Mouse (Mus musculus) v-Abl transformed pro-B cells (cell line): ENCODE measurements at regions not wholly inside any gene's neighbourhood (a gene's known extent, or its start where the extent isn't known, plus 50 kb on each side); places are given as distances from the start of the nearest gene placed in this dataset.

Source experiments
- in situ Hi-C, 2 experiments: fragments of 400-800 bp; cut with MboI; formaldehyde crosslinking; loops; one replicate each; pipeline ENCODE4 v1.15.1; 2025; ENCODE audit not compliant: unreplicated experiment in 2 of 2

- in situ Hi-C loops: no loop called here
Observed at GRCm38 (mm10) chr12:90469754-90470153, 268.5 kb downstream of the Dio2 start.

GRCm38 (mm10) chr12:90460121-90460520 is 278.1 kb downstream of the Dio2 start:
- in situ Hi-C loops: no loop called here

DNA sequence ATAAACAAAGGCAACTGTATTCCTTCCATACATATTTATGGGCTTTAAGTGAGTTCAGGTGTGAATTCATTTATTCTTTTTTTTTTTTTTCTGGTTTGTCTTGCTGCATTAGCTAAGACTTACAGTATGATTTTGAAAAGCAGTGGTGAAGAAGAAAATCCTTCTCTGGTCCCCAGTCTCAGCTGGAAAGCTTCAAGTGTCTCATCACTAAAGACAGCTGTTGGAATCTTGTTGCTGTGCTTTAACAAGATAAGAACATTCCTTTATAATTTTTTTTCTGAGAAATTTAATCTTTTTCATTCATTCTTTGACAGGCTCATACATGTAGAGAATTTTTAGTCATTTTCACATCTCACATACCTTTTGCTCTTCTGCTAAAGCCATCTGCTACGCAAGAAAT is 297.6 kb downstream of the Dio2 start:
- in situ Hi-C loops: no loop called here

- in situ Hi-C loops: no loop called here
Observed at GRCm38 (mm10) chr12:90425276-90426063, 312.8 kb downstream of the Dio2 start.

DNA sequence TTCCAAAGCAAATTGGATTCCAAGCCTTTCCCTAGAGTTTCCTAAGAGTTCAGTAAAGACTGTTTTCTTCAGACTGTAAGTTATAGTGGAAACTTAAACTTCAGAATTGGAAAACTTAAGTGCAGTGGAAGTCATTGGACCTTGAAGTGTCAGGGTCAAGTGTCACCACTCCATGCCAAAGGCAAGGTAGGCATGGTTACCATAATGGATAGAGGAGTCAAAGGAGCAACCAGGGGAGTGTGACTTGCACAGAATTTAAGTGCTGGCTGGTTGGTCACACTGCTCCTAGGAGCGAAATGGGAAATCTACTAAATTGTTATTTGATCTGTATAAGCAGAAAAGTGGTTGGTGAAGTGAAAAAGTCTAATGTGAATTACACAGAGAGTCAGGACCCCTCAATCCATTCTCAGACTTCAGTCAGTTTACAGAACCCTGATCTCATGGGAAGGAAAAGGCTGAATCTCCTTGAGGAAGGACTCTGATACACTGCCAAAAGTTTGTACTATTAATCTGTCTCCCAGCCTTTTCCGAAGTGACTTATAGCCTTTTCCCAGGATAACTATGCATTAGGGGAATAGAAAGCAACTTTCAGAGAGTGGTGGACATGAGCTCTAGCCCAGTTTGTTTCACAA is 320.5 kb downstream of the Dio2 start:
- in situ Hi-C loops: no loop called here

GRCm38 (mm10) chr12:90408716-90409115 is 329.5 kb downstream of the Dio2 start:
- in situ Hi-C loops: loop anchor here in 1 of 2 experiments (5.0 to 10.0 kb wide), 2 partner anchors 896 to 906 kb away; no protein-coding TSS in a partner anchor

GRCm38 (mm10) chr12:90398564-90398963 is 339.7 kb downstream of the Dio2 start:
- in situ Hi-C loops: loop anchor here in 1 of 2 experiments (25.0 kb wide), 1 partner anchor 861 kb away; no protein-coding TSS in a partner anchor
